Mouse (Mus musculus) urinary bladder, postnatal 14 days (tissue): ENCODE measurements around the gene Rundc3a.
"Not testable (repeated sequence)": the region's sequence is repeated elsewhere in the genome, so short reads cannot be mapped to it uniquely, and the experiment has no call there.

Experiments used
- DNase-seq: peaks from one replicate; pipeline ENCODE4 v3.0.0; 2021; ENCODE audit warnings: low spot score

Gene Rundc3a

GRCm38 (mm10) chr11:102393238-102393634 is at the start of gene Rundc3a:
Gene Rundc3a (plus strand): TSS chr11:102393403.
- peak; percentile 78 for DNase-seq

- no peak for DNase-seq
These were observed 48.7 kb upstream of the Rundc3a start for GRCm38 (mm10) chr11:102344458-102344857.

- DNase-seq: no peak
These were observed 46.3 kb upstream of the Rundc3a start for GRCm38 (mm10) chr11:102346926-102347325.

- no peak for DNase-seq
These were observed 45.5 kb upstream of the Rundc3a start for GRCm38 (mm10) chr11:102347683-102348082.

- no peak for DNase-seq
These were observed 45.1 kb upstream of the Rundc3a start for GRCm38 (mm10) chr11:102348101-102348585.

- DNase-seq: no peak
These were observed 44.4 kb upstream of the Rundc3a start for GRCm38 (mm10) chr11:102348771-102349170.

GRCm38 (mm10) chr11:102349189-102349954 is 43.8 kb upstream of the Rundc3a start:
- no peak for DNase-seq

- DNase-seq: no peak
These were observed 42.8 kb upstream of the Rundc3a start for GRCm38 (mm10) chr11:102350416-102350815.

- DNase-seq: no peak
These were observed 42.2 kb upstream of the Rundc3a start for GRCm38 (mm10) chr11:102350981-102351523.

GRCm38 (mm10) chr11:102352378-102352777 is 40.8 kb upstream of the Rundc3a start:
- DNase-seq: no peak

- DNase-seq: no peak
These were observed 40.2 kb upstream of the Rundc3a start for GRCm38 (mm10) chr11:102353021-102353431.

- DNase-seq: no peak
These were observed 37.7 kb upstream of the Rundc3a start for GRCm38 (mm10) chr11:102355501-102355900.

GRCm38 (mm10) chr11:102356190-102356589 is 37.0 kb upstream of the Rundc3a start:
- no peak for DNase-seq

GRCm38 (mm10) chr11:102356636-102357350 is 36.4 kb upstream of the Rundc3a start:
- DNase-seq: no peak

- no peak for DNase-seq
These were observed 34.8 kb upstream of the Rundc3a start for GRCm38 (mm10) chr11:102358365-102358764.

GRCm38 (mm10) chr11:102361776-102362495 is 31.3 kb upstream of the Rundc3a start:
- no peak for DNase-seq

GRCm38 (mm10) chr11:102363623-102364022 is 29.6 kb upstream of the Rundc3a start:
- DNase-seq: no peak

- DNase-seq: no peak
These were observed 28.4 kb upstream of the Rundc3a start for GRCm38 (mm10) chr11:102364570-102365371.

GRCm38 (mm10) chr11:102365699-102366098 is 27.5 kb upstream of the Rundc3a start:
- no peak for DNase-seq

- not testable (repeated sequence) for DNase-seq
These were observed 27.1 kb upstream of the Rundc3a start, which contains the start of gene Slc4a1 for GRCm38 (mm10) chr11:102366103-102366502. Gene Slc4a1 (minus strand): TSS chr11:102366203.
